Mouse (Mus musculus): ENCODE results near the gene Tmem26. TPM values are rescaled to one million over a fixed set of nuclear protein-coding genes. Genes with fewer than 3 reads are reported as not detected.

Gene Tmem26
- 6.5 and 7.6 TPM in 2 replicates for polyA plus RNA-seq (2014; fragmentation: Nextera tagmentation; extraction: Ambion mirVana)

DNA sequence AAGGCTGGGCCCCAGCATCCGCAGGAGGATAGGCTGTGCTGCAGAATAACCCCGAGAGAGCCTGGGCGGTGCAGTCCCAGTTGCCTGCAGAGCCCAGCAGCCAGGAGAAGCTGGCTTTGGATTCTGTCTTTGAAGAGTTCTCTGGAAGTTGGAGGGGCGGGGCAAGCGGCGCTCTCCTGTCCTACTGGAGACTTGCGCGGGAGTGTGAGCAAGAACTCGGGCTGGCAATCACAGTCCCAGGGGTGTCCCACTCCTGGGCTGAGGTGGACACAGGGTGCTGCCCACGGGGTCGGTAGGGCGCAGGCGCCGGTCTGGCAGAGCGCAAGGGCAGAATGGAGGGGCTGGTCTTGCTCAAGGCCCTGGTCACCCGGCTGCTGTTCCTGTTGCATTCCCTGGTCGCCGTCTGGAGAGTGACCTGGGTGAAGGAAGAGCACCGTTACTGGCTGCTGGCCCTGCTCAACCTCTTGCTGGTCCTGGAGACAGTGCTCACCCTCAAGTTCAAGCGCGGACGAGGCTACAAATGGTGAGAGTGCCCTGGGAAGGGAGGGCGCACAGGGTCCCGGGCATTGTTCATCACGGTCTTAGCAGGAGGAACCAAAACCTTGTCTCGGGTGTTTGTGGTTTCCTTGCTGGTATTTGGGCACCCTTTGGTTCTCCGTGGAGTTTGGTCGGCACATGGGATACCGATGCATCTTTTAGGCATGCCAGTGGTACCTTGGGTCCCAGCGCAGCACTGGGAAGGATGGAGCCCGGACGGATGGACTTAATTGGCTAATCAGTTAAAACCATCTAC, at the start of gene Tmem26:
Gene Tmem26, plus strand, starts transcription at position 79 of the 793 bp plus-strand sequence.
- peak; percentile 61; the same call in 1 of the 2 replicates for ATAC-seq (ENCODE audit: low read depth)
- no peak within 1 kb of the TSS for H3K27ac ChIP-seq (ENCODE audit: low read depth, low read length)

DNA sequence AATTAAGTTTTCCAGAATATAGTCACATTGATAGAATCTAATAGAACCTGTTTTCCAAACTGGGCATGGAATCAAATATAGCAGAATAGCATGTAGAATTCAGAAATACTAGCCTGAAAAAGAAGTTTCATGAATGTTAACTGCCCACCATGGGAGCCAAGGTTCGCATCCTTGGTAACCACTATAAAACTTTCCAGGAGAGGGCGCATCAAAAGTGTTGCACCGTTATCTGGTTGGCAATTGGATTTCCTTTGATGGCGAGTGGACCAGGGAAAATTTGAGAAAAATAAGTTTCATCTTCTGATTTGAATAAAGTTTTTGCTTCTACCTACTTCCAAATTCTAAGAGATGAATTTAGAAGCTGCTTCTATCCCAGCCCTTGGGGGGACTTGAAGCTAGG, 44.8 kb upstream of the Tmem26 start:
- 67% methylated on average over 4 of the region's 4 CpGs for WGBS
- no peak overlapping the region for H3K4me2 ChIP-seq (ENCODE audit: low read depth, low read length)

More for the DNA sequence above, at the start of gene Tmem26:
- H3K36me3 ChIP-seq (ENCODE audit: control insufficient read depth, insufficient read depth, low read length): no peaks in the 10 kb centered on the region
- no peaks in the 10 kb centered on the region for H3K9me3 ChIP-seq (ENCODE audit: control insufficient read depth, low read length)
- peak within 1 kb of the TSS; percentile 83 for H3K4me2 ChIP-seq (ENCODE audit: low read depth, low read length)
- under 1% methylated on average over 32 of the region's 32 CpGs for WGBS
- no peaks in the 10 kb centered on the region for H3K27me3 ChIP-seq (ENCODE audit: control insufficient read depth, insufficient read depth, low read length)
- peak within 1 kb of the TSS; percentile 43 for H3K4me3 ChIP-seq (ENCODE audit: low read depth, low read length)
- peaks cover 6% of the 10 kb centered on the region; the same call in 1 of the 2 replicates for H3K4me1 ChIP-seq (ENCODE audit: control insufficient read depth, insufficient read depth, low read length)
- peak within 1 kb of the TSS; percentile 41 for H3K9ac ChIP-seq (replicated peaks; ENCODE audit: low read depth, low read length)

DNA sequence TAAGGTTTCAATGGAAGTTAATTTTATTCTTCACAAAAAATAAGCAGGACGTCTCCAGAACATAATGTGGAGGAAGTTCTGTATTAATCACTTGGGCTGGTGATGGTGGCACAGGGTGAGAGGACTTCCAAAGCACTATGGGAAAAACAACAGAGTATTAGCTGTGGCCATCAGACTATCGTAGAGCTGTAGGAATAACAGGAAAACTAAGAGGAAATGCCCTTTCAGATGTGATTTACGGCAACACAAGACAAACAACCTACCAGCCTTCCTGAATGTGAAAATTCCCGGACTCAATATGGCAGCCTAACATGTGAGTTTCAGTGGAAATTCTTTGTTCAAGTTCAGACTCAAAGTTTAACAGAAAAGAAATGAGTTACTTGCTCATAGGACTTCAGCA, 42.2 kb upstream of the Tmem26 start:
- no peaks in the 10 kb centered on the region for H3K9me3 ChIP-seq (ENCODE audit: control insufficient read depth, low read length)
- 67% methylated on average over 4 of the region's 4 CpGs for WGBS

More for the DNA sequence above, 44.8 kb upstream of the Tmem26 start:
- no peak overlapping the region for H3K9ac ChIP-seq (replicated peaks; ENCODE audit: low read depth, low read length)
- H3K27ac ChIP-seq (ENCODE audit: low read depth, low read length): no peak overlapping the region
- no peak for ATAC-seq (ENCODE audit: low read depth)
- no peaks in the 10 kb centered on the region for H3K4me1 ChIP-seq (ENCODE audit: control insufficient read depth, insufficient read depth, low read length)
- H3K36me3 ChIP-seq (ENCODE audit: control insufficient read depth, insufficient read depth, low read length): no peaks in the 10 kb centered on the region
- no peaks in the 10 kb centered on the region for H3K27me3 ChIP-seq (ENCODE audit: control insufficient read depth, insufficient read depth, low read length)
- H3K9me3 ChIP-seq (ENCODE audit: control insufficient read depth, low read length): no peaks in the 10 kb centered on the region
- no peak overlapping the region for H3K4me3 ChIP-seq (ENCODE audit: low read depth, low read length)

DNA sequence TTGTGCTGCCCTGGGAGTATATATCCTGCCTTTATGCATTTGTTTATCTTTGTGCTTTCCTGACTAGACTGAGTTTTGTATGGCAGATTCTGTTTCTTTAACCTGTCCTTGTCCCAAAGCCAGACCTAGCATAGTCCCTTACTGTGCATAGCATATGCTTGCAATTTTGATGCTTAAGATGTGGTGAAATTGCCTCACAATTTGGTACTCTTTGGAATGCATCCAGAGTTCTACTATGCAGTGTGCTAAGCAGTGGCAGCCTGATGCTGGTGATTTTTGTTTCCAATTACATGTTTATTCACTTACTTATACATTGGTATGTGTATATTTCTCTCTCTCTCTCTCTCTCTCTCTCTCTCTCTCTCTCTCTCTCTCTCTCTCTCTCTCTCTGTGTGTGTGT, 37.9 kb upstream of the Tmem26 start:
- Histone ChIP-seq H3K9me3 (ENCODE audit: control insufficient read depth, low read length) (no peaks in the 10 kb centered on the region), H3K9ac (replicated peaks; ENCODE audit: low read depth, low read length) (no peak overlapping the region), H3K4me2 (ENCODE audit: low read depth, low read length) (no peak overlapping the region), H3K27ac (ENCODE audit: low read depth, low read length) (no peak overlapping the region), H3K36me3 (ENCODE audit: control insufficient read depth, insufficient read depth, low read length) (no peaks in the 10 kb centered on the region), H3K27me3 (ENCODE audit: control insufficient read depth, insufficient read depth, low read length) (no peaks in the 10 kb centered on the region), H3K4me1 (ENCODE audit: control insufficient read depth, insufficient read depth, low read length) (no peaks in the 10 kb centered on the region), H3K4me3 (ENCODE audit: low read depth, low read length) (no peak overlapping the region)
- no peak for ATAC-seq (ENCODE audit: low read depth)

More for the DNA sequence above, 42.2 kb upstream of the Tmem26 start:
- H3K36me3 ChIP-seq (ENCODE audit: control insufficient read depth, insufficient read depth, low read length): no peaks in the 10 kb centered on the region
- no peak overlapping the region for H3K9ac ChIP-seq (replicated peaks; ENCODE audit: low read depth, low read length)
- H3K27ac ChIP-seq (ENCODE audit: low read depth, low read length): no peak overlapping the region
- no peaks in the 10 kb centered on the region for H3K4me1 ChIP-seq (ENCODE audit: control insufficient read depth, insufficient read depth, low read length)
- H3K4me2 ChIP-seq (ENCODE audit: low read depth, low read length): no peak overlapping the region
- H3K4me3 ChIP-seq (ENCODE audit: low read depth, low read length): no peak overlapping the region
- no peak for ATAC-seq (ENCODE audit: low read depth)
- H3K27me3 ChIP-seq (ENCODE audit: control insufficient read depth, insufficient read depth, low read length): no peaks in the 10 kb centered on the region

DNA sequence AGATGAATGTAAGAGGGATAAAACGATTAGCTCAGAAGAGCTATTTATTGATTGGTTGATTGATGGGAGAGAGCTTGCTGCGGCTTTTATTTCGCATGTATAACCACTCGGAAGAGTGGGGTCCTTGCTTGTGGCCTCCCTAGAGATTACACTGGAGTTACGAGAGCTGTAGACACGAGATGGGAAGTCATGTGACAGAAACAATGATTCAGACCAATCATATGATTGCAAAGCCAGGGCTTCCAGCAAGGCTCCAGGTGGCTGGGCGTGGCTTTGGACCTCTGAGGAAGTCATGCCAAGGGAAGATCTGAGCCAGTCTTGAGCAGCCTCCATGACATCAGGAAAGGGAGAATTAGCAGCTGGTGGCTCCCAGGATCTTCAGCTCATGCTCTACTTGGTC, 32.3 kb upstream of the Tmem26 start:
- no peaks in the 10 kb centered on the region for H3K27me3 ChIP-seq (ENCODE audit: control insufficient read depth, insufficient read depth, low read length)
- H3K27ac ChIP-seq (ENCODE audit: low read depth, low read length): no peak overlapping the region
- H3K4me3 ChIP-seq (ENCODE audit: low read depth, low read length): no peak overlapping the region
- no peak overlapping the region for H3K9ac ChIP-seq (replicated peaks; ENCODE audit: low read depth, low read length)
- H3K36me3 ChIP-seq (ENCODE audit: control insufficient read depth, insufficient read depth, low read length): no peaks in the 10 kb centered on the region
- no peak overlapping the region for H3K4me2 ChIP-seq (ENCODE audit: low read depth, low read length)
- WGBS: 71% methylated on average over 7 of the region's 7 CpGs
- ATAC-seq (ENCODE audit: low read depth): no peak
- H3K4me1 ChIP-seq (ENCODE audit: control insufficient read depth, insufficient read depth, low read length): no peaks in the 10 kb centered on the region
- H3K9me3 ChIP-seq (ENCODE audit: control insufficient read depth, low read length): no peaks in the 10 kb centered on the region

DNA sequence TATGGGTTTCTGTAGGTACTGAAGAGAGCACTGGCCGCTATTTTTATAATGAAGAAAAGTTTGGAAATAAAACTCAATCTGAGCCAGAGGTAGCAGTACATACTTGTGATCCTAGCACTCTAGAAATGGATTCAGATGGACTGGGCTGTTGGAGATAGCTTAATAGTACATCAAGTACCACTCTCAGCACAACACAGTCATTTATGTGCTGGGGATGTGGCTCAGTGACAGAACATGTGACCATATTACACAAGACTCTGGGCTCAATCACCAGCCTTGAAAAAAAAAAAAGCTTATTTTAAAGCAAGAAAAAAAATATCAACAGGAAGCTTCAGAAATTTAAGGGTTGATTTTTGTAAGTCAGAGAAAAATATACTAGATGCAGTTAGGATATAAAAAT, 31.0 kb upstream of the Tmem26 start:
- ATAC-seq (ENCODE audit: low read depth): no peak
- Histone ChIP-seq H3K9ac (replicated peaks; ENCODE audit: low read depth, low read length) (no peak overlapping the region), H3K27me3 (ENCODE audit: control insufficient read depth, insufficient read depth, low read length) (no peaks in the 10 kb centered on the region), H3K36me3 (ENCODE audit: control insufficient read depth, insufficient read depth, low read length) (no peaks in the 10 kb centered on the region), H3K4me3 (ENCODE audit: low read depth, low read length) (no peak overlapping the region), H3K4me2 (ENCODE audit: low read depth, low read length) (no peak overlapping the region), H3K27ac (ENCODE audit: low read depth, low read length) (no peak overlapping the region), H3K9me3 (ENCODE audit: control insufficient read depth, low read length) (no peaks in the 10 kb centered on the region), H3K4me1 (ENCODE audit: control insufficient read depth, insufficient read depth, low read length) (no peaks in the 10 kb centered on the region)
- 92% methylated on average over 1 of the region's 1 CpGs for whole genome bisulfite sequencing

DNA sequence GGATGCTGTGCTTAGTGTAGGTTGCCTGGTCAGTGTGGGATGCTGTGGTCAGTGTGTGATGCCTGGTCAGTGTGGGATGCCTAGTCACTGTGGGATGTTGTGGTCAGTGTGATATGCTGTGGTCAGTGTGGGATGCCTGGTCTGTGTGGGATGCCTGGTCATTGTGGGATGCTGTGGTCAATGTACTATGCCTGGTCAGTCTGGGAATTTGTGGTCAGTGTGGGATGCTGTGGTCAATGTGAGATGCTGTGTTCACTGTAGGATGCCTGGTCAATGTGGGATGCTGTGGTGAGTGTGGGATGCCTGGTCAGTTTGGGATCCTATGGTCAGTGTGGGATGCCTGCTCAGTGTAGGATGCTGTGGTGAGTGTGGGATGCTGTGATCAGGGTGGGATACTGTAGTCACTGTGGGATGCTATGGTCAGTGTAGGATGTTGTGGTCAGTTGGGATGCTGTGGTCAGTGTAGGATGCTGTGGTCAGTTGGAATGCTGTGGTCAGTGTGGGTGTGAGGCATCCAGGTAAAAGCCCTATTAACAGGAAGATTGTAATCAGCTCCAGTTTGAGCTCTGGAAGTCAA, 27.6 kb upstream of the Tmem26 start:
- H3K4me3 ChIP-seq (ENCODE audit: low read depth, low read length): no peak overlapping the region
- no peak overlapping the region for H3K9ac ChIP-seq (replicated peaks; ENCODE audit: low read depth, low read length)
- H3K27me3 ChIP-seq (ENCODE audit: control insufficient read depth, insufficient read depth, low read length): no peaks in the 10 kb centered on the region
- no peak overlapping the region for H3K4me2 ChIP-seq (ENCODE audit: low read depth, low read length)
- no peaks in the 10 kb centered on the region for H3K36me3 ChIP-seq (ENCODE audit: control insufficient read depth, insufficient read depth, low read length)
- no peak for ATAC-seq (ENCODE audit: low read depth)
- H3K4me1 ChIP-seq (ENCODE audit: control insufficient read depth, insufficient read depth, low read length): no peaks in the 10 kb centered on the region
- H3K27ac ChIP-seq (ENCODE audit: low read depth, low read length): no peak overlapping the region
- no peaks in the 10 kb centered on the region for H3K9me3 ChIP-seq (ENCODE audit: control insufficient read depth, low read length)

DNA sequence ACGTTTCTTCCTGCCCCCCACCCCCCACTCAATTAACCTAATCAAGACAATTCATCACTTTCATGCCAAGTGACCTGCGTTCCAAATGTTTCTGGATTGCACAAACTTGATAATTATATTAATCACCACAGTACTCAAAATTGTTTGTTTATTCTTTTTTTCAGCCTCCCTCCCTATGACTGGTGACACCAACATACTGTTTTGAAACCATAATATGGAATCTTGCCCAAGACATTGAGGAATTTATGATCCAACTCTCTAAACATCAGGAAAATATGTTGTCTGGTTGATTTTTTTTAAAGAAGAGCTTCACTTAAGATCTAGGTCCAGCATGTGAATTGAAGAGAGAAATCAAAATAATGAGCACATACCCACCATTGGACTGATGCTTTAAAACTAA, 19.2 kb upstream of the Tmem26 start:
- 89% methylated on average over 2 of the region's 2 CpGs for WGBS
- H3K4me3 ChIP-seq (ENCODE audit: low read depth, low read length): no peak overlapping the region
- no peaks in the 10 kb centered on the region for H3K4me1 ChIP-seq (ENCODE audit: control insufficient read depth, insufficient read depth, low read length)
- no peak overlapping the region for H3K27ac ChIP-seq (ENCODE audit: low read depth, low read length)
- no peaks in the 10 kb centered on the region for H3K9me3 ChIP-seq (ENCODE audit: control insufficient read depth, low read length)
- no peak overlapping the region for H3K9ac ChIP-seq (replicated peaks; ENCODE audit: low read depth, low read length)
- H3K27me3 ChIP-seq (ENCODE audit: control insufficient read depth, insufficient read depth, low read length): no peaks in the 10 kb centered on the region
- no peak overlapping the region for H3K4me2 ChIP-seq (ENCODE audit: low read depth, low read length)
- ATAC-seq (ENCODE audit: low read depth): no peak
- H3K36me3 ChIP-seq (ENCODE audit: control insufficient read depth, insufficient read depth, low read length): no peaks in the 10 kb centered on the region

DNA sequence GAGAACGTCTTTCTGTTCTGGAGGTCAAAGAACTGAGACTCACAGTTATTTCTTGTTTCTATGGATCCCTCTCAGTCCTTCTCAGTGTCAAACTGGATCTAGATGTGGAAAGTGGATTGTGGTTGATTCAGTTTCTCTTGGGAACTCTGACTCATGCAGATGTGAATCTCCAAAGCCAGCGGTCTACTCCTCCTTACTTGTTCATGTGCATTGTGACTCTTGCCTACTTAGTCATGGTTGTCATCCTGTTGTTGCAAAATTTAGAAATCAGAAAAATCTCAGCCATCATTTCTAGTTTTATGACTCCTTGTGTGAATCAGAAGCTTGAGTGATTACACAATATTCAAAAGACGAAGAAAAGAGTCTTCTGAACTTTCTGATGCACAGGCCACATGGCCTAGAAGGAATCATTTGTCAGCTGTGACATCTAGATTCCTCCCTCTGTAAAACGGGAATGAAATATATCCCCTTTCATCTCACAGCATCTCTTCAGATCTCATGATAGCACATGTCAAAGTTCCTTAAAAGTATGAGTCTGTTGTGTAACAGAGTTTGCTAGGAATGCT, 17.9 kb upstream of the Tmem26 start:
- WGBS: 88% methylated on average over 4 of the region's 4 CpGs
- no peak for ATAC-seq (ENCODE audit: low read depth)

More for the DNA sequence above, 17.9 kb upstream of the Tmem26 start:
- Histone ChIP-seq H3K4me3 (ENCODE audit: low read depth, low read length) (no peak overlapping the region), H3K27ac (ENCODE audit: low read depth, low read length) (no peak overlapping the region), H3K4me1 (ENCODE audit: control insufficient read depth, insufficient read depth, low read length) (no peaks in the 10 kb centered on the region), H3K9ac (replicated peaks; ENCODE audit: low read depth, low read length) (no peak overlapping the region), H3K27me3 (ENCODE audit: control insufficient read depth, insufficient read depth, low read length) (no peaks in the 10 kb centered on the region), H3K36me3 (ENCODE audit: control insufficient read depth, insufficient read depth, low read length) (no peaks in the 10 kb centered on the region), H3K9me3 (ENCODE audit: control insufficient read depth, low read length) (no peaks in the 10 kb centered on the region), H3K4me2 (ENCODE audit: low read depth, low read length) (no peak overlapping the region)
